Comparison of ENCODE assay signal across 11 mouse cellular contexts in genomic region chr17:72934653-72935052, GRCm38 (mm10). TPM values are rescaled to one million over a fixed set of nuclear protein-coding genes. Genes with fewer than 3 reads are reported as not detected.
DNase-seq lines count a peak whose midpoint lies in the region; ATAC-seq lines count a peak whose summit lies in the region.
"Had no signal": no experiment of that assay in that cellular context is flagged by ENCODE, and none has a peak within 500 bp of the region (broad histone marks: within the 10 kb centered on the region; RNA-seq: fewer than 3 reads in every experiment).

No protein-coding gene starts in this region.

- H3K9me3 ChIP-seq in kidney, embryonic 15.5 days (replicated peaks), result 0 out of 2 replicates have a peak, but pooled peaks cover 3% of the 10 kb centered on the region
- H3K9me3 ChIP-seq in heart, embryonic 13.5 days, result peaks cover 4% of the 10 kb centered on the region; the same call in 1 of the 2 replicates
- H3K9me3 ChIP-seq: liver, embryonic 15.5 days had no signal

- H3K4me2 ChIP-seq in kidney, embryonic 15.5 days, result no peak overlapping the region
- H3K4me2 ChIP-seq in heart, embryonic 13.5 days, result peak overlapping the region; percentile 42
- H3K4me2 ChIP-seq: liver, embryonic 15.5 days had no signal

- H3K4me3 ChIP-seq in kidney, embryonic 15.5 days (replicated peaks), result no peak overlapping the region
- peak overlapping the region; percentile 12; the same call in 1 of the 2 replicates for H3K4me3 ChIP-seq in heart, embryonic 13.5 days
- H3K4me3 ChIP-seq: liver, embryonic 15.5 days; myocyte had no signal

- peaks cover 46% of the 10 kb centered on the region for H3K4me1 ChIP-seq in kidney, embryonic 15.5 days
- H3K4me1 ChIP-seq in heart, embryonic 13.5 days, result peaks cover 85% of the 10 kb centered on the region

- no peak overlapping the region for H3K9ac ChIP-seq in kidney, embryonic 15.5 days
- H3K9ac ChIP-seq in heart, embryonic 13.5 days, result peak overlapping the region; percentile 74
- H3K9ac ChIP-seq: liver, embryonic 15.5 days had no signal

- WGBS in kidney, embryonic 15.5 days, result 57% methylated on average over 3 of the region's 3 CpGs
- WGBS in heart, embryonic 13.5 days, result 46% methylated on average over 3 of the region's 3 CpGs

- no peak for DNase-seq in kidney, postnatal 36 days
- peak; percentile 25 for DNase-seq in retina, postnatal 1 day
- no peak for DNase-seq in retina, embryonic 14.5 days (ENCODE audit: low spot score)
- DNase-seq in splenic B cell, adult 2 months (ENCODE audit: low read depth, low spot score), result peak; percentile 38
- no peak for DNase-seq in cerebellum, adult 9-10 months
- DNase-seq: embryo, embryonic 11 days; kidney, adult 8-10 months had no signal

- peaks cover 50% of the 10 kb centered on the region for H3K36me3 ChIP-seq in kidney, embryonic 15.5 days
- peaks cover 91% of the 10 kb centered on the region for H3K36me3 ChIP-seq in heart, embryonic 13.5 days
- peaks cover 21% of the 10 kb centered on the region for H3K36me3 ChIP-seq in splenic B cell, adult 2 months (ENCODE audit: control insufficient read depth, insufficient read depth, low read length, poor library complexity, severe bottlenecking)
- H3K36me3 ChIP-seq: liver, embryonic 15.5 days had no signal

- ATAC-seq in kidney, embryonic 15.5 days (replicated peaks; ENCODE audit: low FRiP score), result no peak
- ATAC-seq in heart, embryonic 13.5 days (ENCODE audit: extremely low read depth, insufficient number of reproducible peaks, low FRiP score, low TSS enrichment), result no peak

- peak overlapping the region; percentile 75 for H3K27ac ChIP-seq in kidney, embryonic 15.5 days
- H3K27ac ChIP-seq in heart, embryonic 13.5 days (replicated peaks), result peak overlapping the region; percentile 85
- H3K27ac ChIP-seq: liver, embryonic 15.5 days had no signal

- no peaks in the 10 kb centered on the region for H3K27me3 ChIP-seq in kidney, embryonic 15.5 days
- H3K27me3 ChIP-seq in heart, embryonic 13.5 days (replicated peaks), result no peaks in the 10 kb centered on the region
- no peaks in the 10 kb centered on the region for H3K27me3 ChIP-seq in splenic B cell, adult 2 months (ENCODE audit: control insufficient read depth, insufficient read depth, low read length, poor library complexity, severe bottlenecking)
- H3K27me3 ChIP-seq: liver, embryonic 15.5 days had no signal

RNA-seq across cellular contexts. Expression of gene Lbh, which starts 16.5 kb away (rescaled TPM):
- polyA plus RNA-seq in kidney, embryonic 15.5 days (2015; fragmentation: Nextera tagmentation; extraction: Ambion mirVana), result 7.1 and 8.9 TPM in 2 replicates
- polyA plus RNA-seq in heart, embryonic 13.5 days (2015; fragmentation: Nextera tagmentation; extraction: Ambion mirVana), result 25.6 and 30.8 TPM in 2 replicates

Comparison
In these comparisons a context has a peak if more than half of its experiments do, and no peak if none do; other contexts are left out.
1. DNase-seq: peak in retina, postnatal 1 day (single experiment) and splenic B cell, adult 2 months (single experiment); none in kidney, postnatal 36 days (0 of 2), retina, embryonic 14.5 days (single experiment) and cerebellum, adult 9-10 months (single experiment).